Mouse (Mus musculus) brown adipose tissue, adult 24 weeks (tissue): Measurements from ENCODE around the gene Cygb. TPM values are rescaled to one million over a fixed set of nuclear protein-coding genes. Genes with fewer than 3 reads are reported as not detected.

Experiments
- H3K27ac ChIP-seq: fragments of 200-500 bp; replicated peaks from 2 replicates; pipeline ENCODE4 v1.5.1; 2012; ENCODE audit warnings: low read depth, mild to moderate bottlenecking, low read length
- H3K4me1 ChIP-seq: fragments of 200-500 bp; 2 replicates; pipeline ENCODE4 v1.6.1; 2012; ENCODE audit warnings: low read length, mixed read lengths; ENCODE audit not compliant: control insufficient read depth, insufficient read depth, insufficient read length
- H3K4me3 ChIP-seq: fragments of 200-500 bp; 2 replicates; pipeline ENCODE4 v1.5.1; 2012; ENCODE audit warnings: low read depth, mild to moderate bottlenecking, low read length, moderate library complexity; ENCODE audit not compliant: insufficient read depth
- polyA plus RNA-seq: library from polyadenylated mRNA; stranded (reverse); fragments of >200 nt; gene quantifications from 2 replicates; pipeline ENCODE4 v1.2.4, GENCODE M21; 2012; ENCODE audit not compliant: missing spikeins, insufficient read depth, insufficient read length

Gene Cygb
- polyA plus RNA-seq, 1 experiment: 18.7 TPM

DNA sequence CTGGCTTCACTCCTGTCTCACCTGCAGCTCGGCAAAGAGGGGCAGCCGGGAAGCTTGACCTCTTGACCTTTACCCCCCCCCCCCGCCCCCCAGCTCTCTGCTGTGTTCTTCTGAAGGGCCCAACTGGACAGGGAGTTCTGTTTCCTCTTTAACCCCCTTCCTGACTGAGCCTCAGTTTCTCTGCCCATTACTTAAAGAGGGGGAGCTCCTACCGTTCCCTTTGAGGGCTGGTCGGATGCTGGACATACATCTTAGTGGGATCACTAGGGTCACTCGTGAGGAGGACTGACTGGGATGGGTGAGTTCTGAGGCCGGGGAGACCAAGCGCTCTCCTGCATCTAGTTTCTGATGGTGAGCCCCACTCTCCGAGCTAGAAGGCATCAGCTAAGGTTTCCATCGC, 879 bp downstream of the Cygb start, which contains the start of gene Prcd:
Prcd (plus strand) TSS at position 301 of the 400 bp plus-strand sequence.
- peak within 1 kb of the TSS; percentile 49 for H3K27ac ChIP-seq
- no peaks in the 10 kb centered on the region; the same call in 1 of the 2 replicates for H3K4me1 ChIP-seq
- peak within 1 kb of the TSS; percentile 66 for H3K4me3 ChIP-seq

DNA sequence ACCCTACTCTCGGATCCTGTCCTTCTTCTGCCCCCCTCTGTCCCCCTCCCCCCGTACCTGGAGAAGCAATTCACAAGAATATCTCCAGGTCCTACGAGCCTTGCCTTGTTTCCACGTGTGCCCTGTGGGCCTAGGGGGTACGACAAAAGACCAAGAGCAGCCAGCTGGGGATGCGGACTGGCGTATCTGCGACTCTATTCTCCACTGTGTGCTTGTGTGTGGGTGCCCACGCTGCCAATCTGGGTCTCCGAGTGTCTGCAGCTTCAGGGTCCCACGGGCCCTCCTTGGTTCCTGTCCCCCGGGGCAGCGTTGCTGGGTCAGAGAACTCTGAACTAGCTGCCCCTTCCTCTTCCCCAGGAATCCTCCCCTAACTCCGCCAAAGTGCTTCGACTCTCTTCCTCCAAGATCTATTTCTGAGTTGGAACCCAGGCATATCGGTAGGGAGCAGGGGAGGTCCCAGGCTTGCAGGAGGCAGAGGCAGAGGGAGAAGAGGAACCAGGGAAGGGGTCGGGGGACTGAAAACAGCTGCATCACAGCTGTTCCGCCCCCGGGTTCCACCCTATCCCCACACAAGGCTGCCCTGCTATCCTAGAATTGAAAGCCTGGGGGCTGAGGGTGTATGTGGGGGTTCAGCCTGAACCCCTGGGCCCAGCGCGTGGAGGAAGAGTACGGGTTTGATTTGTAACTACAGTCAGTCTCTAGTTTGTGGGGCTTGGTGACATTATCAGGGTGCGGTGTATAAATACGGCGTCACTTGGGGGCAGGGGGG, 1.6 kb downstream of the Cygb start:
- no peaks in the 10 kb centered on the region; the same call in 1 of the 2 replicates for H3K4me1 ChIP-seq
- peak overlapping the region; percentile 66 for H3K4me3 ChIP-seq
- peak overlapping the region; percentile 36 for H3K27ac ChIP-seq

DNA sequence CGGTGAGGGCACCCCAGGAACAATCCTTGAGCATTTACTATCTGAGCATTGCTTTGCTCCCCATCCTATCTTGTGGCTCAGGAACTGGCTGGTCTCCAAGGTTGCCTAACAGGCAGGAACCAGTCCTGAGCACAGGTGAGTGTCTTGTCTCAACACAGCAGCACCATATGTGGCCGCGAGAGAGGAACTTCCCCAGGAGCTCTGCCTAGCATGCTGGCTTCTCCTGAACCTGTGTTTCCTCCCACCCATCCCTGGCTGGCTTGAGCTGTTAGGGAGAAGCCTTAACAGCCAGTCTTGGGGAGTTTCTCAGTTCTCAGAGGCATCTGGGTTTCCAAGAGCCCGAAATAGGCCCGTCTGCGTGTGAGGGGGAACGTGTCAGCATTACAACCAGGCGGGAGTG, 2.8 kb downstream of the Cygb start:
- peak overlapping the region; percentile 66 for H3K4me3 ChIP-seq
- no peak overlapping the region for H3K27ac ChIP-seq
- no peaks in the 10 kb centered on the region for H3K4me1 ChIP-seq

DNA sequence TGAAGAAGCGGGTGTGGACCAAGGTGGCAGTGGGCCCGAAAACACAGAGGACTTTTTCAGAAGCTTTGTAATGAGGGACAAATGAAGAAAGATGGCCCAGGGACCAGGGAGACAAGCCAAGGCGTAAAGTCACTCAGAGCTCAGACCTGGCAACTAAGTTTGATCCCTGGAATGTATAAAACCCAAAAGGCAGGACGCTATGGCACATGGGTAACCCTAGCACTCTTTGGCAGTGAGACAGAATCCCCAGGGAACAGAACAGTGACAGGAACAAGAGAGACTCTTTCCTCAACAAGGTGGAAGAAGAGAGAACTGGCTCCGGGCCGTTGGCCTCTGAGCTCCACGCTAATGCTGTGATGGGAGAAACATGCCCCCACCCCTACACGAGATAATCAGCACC, 3.3 kb downstream of the Cygb start:
- no peak overlapping the region for H3K27ac ChIP-seq
- H3K4me3 ChIP-seq: peak overlapping the region; percentile 15

DNA sequence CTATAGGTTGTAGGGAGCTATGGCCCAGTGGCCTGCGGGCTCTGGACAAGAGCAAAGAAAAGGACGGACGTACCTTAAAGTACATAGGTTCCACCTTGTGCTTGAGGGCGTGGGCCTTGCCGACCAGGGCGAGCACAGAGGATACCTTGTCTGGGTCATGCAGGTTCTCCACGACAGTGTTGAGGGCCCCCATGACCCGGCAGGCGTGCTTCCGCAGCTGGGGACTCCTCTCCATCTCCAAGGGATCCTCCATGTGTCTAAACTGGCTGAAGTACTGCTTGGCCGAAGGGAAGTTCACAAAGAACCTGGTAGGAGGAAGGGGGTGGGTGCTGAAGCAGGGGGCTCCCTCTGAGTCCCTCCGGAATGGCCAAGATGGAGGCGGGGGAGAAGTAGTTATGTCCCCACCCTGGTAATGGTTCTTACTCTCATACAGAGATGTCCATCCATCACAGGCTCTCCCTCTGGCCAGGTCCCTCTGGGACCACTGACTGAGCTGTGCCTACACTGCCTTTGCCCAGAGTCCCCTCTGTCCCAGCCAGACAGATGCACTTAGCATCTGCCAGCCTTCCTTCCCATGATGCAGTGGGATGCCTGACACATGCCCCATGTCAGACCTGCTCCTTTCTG, 4.3 kb downstream of the Cygb start:
- H3K4me3 ChIP-seq: peak overlapping the region; percentile 20; the same call in 1 of the 2 replicates
- H3K27ac ChIP-seq: peak overlapping the region; percentile 46

More for the DNA sequence above, 3.3 kb downstream of the Cygb start:
- H3K4me1 ChIP-seq: no peaks in the 10 kb centered on the region

DNA sequence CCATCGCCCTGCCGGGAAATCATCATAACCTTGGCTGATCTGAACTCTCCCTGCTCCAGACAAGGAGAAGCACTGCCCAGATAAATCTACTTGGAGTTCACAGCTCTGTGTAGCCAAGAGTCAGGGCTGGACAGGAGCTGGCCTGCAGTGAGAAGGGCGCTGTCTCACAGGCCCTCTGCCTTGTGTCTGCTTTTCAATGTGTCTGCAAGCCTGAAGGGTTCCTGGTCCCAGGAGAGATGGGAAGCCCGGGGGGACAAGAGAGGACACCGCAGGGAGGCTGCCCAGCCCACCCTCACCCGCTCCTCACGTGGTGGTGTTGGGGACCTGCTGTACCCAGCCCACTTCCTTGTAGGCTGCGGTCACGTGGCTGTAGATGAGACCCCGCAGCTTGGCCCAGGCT, 5.1 kb downstream of the Cygb start:
- Histone ChIP-seq H3K27ac (peak overlapping the region; percentile 46), H3K4me3 (no peak overlapping the region)

More for the DNA sequence above, 4.3 kb downstream of the Cygb start:
- no peaks in the 10 kb centered on the region; the same call in 1 of the 2 replicates for H3K4me1 ChIP-seq

DNA sequence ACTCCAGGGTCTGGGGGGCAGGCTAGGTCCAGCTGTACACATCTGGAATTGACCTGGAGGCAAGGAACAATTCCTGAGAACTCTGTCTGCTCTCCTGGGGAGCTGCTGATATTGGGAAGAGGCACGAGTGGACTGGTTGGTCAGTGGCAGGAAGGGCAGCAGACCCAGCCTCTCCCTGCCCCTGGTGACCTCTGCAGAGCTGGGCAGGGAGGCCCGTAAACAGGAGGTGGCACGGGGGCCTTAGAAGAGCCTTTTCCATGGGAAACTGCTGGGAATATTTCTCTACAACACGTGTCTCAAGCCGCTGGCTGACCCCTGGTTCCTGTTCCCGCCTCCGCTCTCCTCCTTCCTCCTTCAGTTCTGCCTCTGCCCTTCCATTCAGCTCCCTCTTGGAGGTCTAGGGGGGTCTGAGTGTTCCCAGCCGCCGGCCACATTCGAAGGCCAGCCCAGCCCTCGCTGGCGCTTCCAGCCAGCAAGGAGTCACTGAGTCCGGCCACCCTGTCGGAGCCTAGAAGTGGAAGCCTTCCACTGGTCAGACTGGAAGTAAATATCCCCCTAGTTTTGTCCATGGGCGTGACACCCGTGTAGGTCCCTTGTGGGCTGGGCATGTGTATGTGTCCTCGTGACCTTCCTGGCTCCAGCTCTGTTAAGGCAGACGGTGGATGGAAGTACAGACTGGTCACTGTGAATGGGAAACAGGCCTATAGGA, 5.7 kb downstream of the Cygb start:
- Histone ChIP-seq H3K27ac (peak overlapping the region; percentile 88), H3K4me1 (no peaks in the 10 kb centered on the region; the same call in 1 of the 2 replicates), H3K4me3 (no peak overlapping the region)

More for the DNA sequence above, 5.1 kb downstream of the Cygb start:
- H3K4me1 ChIP-seq: no peaks in the 10 kb centered on the region; the same call in 1 of the 2 replicates

DNA sequence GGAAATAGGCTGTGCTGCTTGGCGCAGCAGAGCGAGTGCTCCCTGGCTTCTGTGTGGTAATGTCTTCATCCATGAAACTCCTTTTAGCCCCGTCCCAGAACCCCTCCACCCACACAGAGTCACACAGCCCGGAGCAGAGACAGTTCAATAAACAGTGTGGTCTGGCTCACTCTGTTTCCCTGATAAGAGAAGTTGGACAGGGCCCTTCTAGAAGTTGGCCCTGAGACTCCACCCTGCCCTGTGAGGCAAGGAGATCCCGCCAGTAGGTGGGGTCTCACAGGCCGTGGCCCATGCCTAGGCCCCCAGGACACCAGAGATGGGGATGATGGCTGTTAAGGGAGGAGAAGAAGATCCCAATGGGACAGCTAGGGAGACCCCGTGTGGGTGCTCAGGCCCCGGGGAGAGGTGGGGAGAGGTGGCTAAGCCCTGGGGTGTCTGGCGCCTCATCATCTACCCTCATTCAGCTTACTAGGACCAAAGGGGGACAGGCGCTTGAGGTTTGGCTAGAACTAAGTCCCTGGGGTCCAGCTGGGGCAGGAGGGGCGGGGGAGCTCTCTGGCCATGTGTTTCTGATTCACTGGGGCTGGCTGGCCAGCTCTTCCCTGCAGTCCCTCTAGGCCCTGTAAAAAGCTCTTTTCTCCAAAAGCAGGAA, 6.6 kb downstream of the Cygb start:
- Histone ChIP-seq H3K27ac (peak overlapping the region; percentile 79), H3K4me1 (no peaks in the 10 kb centered on the region; the same call in 1 of the 2 replicates), H3K4me3 (no peak overlapping the region)

DNA sequence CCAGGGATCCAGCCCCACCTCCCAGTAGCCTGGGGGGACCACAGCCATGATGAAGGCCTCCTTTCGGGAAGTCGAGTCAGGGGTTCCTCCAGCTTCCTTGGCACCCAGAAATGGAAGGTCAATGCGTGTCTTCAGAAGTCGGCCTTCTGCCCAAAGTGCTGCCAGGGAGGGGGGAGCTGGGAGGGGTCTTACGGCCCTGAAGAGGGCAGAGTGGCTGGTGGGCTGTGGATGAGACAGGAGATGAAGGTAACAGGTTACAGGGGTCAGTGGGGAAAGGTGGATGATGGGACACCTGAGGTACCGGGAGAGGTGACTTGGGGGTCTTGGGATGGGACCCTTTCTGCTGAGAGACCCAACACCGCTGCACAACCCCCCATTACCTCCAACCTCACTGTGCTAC, 7.3 kb downstream of the Cygb start:
- Histone ChIP-seq H3K4me1 (no peaks in the 10 kb centered on the region; the same call in 1 of the 2 replicates), H3K4me3 (no peak overlapping the region), H3K27ac (peak overlapping the region; percentile 79)

DNA sequence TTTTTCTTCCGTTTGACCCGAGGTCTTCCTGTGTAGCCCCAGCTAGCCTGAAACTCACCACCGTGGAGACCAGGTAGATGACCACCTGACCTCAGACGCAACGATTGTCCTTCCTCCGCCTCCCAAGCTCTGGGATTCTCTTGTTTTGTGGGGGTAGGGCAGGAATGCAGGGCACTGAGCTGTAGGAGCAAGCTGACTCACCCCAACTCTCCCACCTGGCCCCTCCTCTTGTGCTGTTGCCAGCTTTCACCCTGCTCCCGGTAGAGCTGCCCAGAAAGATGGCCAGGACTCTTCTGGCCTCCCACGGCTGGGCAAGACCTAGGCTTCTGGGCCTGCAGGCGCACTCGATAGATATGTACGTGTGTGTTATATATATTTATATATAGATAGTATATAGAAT, 8.0 kb downstream of the Cygb start:
- H3K27ac ChIP-seq: no peak overlapping the region
- no peaks in the 10 kb centered on the region; the same call in 1 of the 2 replicates for H3K4me1 ChIP-seq
- no peak overlapping the region for H3K4me3 ChIP-seq

DNA sequence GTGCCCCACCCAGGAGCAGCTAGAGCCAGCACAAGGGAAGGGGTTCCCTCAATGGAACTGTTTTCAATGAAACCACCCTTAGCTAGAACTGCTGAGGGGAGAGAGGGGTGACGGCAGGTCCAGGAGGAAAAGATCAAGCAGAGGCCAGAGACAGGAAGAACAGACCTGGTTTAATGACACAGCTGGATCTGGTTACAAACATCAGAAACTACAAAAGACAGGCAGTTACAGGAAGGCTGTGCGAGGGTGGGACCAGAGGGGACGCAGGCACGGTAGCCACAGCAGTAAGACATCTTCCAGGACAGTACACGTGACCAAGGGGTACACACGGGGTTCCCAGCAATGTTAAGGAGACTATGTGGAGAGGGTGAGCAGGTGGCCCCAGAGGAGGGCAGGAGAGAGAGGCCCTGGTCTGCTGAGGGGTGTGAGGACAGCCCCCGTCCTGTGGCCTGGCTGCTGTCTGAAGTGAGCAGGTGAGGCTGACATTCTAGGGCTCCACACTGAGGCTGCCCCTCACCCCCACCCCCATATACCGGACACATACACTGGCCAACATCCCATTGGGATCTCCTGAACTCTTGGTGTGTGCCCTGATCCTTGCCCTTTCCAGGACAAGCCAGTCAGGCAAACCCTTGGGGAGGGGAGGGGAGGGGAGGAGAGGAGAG, 8.5 kb downstream of the Cygb start:
- H3K4me1 ChIP-seq: no peaks in the 10 kb centered on the region; the same call in 1 of the 2 replicates
- H3K27ac ChIP-seq: no peak overlapping the region; the same call in 1 of the 2 replicates

DNA sequence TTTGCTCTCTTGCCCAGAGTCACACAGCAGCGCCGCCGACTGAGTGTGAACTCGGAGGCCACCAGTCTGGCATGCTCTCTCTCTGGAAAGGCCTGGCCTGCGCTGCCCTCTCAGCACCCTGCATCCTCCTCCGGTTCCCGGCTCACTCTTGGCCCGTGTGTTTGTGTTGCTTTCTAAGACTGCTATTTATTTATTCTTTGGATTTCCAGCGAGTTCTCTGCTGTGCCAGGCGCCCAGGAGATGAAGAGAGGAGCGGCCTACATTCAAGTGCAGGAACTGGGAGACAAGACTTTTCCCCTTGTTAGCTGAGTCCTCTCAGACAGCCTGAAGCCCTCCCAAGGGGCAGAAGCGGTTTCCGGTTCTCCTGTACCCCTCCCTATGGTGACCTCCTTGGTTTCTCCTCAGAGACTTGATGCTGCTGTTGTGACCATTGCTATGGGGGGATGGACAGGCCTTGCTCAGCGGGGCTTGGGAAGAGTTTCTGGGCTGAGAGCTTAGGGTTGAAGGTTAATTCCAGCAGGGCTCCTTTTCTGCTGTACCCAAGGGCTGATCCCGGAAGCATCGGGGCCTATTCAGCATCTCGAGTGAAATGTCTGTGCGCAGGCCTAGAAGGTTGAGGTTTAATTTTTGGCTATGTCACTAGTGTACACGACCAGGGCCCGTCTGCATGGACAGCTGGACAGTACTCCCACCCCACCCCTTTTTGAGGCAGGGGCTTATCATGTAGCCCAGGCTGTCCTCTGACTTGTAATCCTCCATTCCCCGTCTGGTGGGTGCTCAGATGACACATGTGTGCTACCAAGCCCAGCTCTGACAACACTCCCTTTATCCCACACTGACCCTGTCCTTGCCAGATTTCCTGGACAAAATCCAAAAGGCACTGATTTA, 9.6 kb downstream of the Cygb start:
- H3K4me1 ChIP-seq: no peaks in the 10 kb centered on the region; the same call in 1 of the 2 replicates
- peak overlapping the region; percentile 59 for H3K27ac ChIP-seq
- no peak overlapping the region for H3K4me3 ChIP-seq

More for the DNA sequence above, 8.5 kb downstream of the Cygb start:
- no peak overlapping the region for H3K4me3 ChIP-seq

DNA sequence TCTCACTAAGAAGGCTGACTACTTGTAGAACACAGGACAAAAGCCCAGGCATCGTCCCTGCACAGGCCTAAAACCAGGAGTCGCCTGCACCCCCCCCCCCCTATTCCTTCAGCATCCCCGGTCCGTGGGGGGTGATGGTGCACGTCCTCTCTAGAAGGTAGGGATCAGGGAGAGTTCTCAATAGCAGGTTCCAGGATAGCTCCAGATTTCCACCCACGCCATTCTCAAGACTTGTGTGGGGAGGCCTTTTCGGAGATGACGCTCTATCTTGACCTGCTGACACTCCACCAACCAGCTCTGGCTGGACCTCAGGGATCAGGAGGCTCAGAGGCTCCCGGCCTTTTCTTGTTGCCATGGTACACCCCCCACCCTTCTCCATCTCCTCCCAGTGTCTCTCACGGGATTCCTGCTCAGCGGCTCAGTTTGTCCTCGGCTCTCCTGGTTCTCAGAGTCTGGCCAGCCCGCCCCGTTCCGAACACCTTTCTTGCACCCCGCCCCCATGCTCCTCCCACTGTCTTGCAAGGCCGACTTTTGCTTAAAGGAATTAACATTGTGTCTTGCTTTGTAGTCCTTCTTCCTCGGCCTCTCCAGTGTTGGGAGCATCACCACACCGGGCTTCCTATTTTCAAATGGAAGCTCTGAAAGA, 10.4 kb downstream of the Cygb start:
- H3K4me1 ChIP-seq: no peaks in the 10 kb centered on the region; the same call in 1 of the 2 replicates
- H3K4me3 ChIP-seq: no peak overlapping the region
- H3K27ac ChIP-seq: peak overlapping the region; percentile 59
